Mouse (Mus musculus): ENCODE data around the gene Svop. TPM values are rescaled to one million over a fixed set of nuclear protein-coding genes. Genes with fewer than 3 reads are reported as not detected.

Svop gene
- total RNA-seq, 2 experiments from 2014 or later = not detected

DNA sequence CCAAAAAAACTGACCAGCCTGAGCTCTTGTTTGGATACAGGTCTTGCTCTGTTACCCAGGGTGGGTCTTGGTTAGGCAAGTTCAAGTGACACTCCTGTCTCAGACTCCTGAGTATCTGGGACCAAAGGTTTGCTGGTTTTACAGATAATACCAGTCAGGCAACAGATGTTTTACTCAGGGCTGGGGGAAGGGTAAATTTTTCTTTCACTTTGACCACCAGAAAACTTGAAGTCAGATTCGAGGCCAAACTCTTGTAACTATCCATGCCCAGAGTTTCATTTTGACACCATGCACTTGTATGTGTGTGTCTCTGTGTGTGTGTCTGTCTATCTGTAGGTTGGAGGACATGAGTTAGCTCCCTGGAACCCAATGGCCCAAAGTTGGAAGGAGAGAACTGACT is 110.9 kb downstream of the Svop start:
- DNase-seq = no peak
- intact Hi-C loops (cut with DNase I) = no loop called here

DNA sequence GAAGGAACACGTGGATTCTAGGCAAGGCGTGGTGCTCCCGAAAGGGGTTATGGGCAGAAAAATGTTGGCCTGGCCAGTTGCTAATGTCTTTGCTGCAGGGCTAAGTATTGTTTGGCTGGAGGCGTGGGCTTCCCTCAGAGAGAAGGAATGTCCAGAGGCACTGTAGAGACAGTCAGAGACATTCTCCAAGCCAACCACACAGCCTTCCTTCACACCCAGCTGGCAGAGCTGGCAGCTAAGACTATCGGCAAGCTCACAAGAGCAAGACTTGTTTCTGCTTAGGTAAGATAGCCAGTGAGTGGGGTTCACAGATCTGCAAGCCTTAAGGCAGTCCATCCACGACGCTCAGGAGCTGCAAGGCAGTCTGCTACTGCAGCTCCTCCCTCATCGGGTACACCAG is 114.1 kb downstream of the Svop start:
- DNase-seq = no peak
- intact Hi-C loops (cut with DNase I) = no loop called here

Other genes starting within 250 kb of the Svop start
- gene Coro1c, start 182.8 kb downstream of the Svop start, total RNA-seq (2021) = 10 to 100 TPM; 10.6 to 14.4 TPM
- gene Ssh1, start 97.7 kb downstream of the Svop start, total RNA-seq (2021) = 1 to 10 TPM; 5.1 to 7.5 TPM
- not detected for gene Dao, start 87.9 kb downstream of the Svop start, total RNA-seq (2021)
- gene Usp30, start 26.1 kb downstream of the Svop start, total RNA-seq (2021) = 1 to 10 TPM; 7.3 to 9.2 TPM
- gene Alkbh2, start 36.6 kb upstream of the Svop start, total RNA-seq (2021) = under 1 TPM; 0.59 to 0.69 TPM
- gene Ung, start 38.8 kb upstream of the Svop start, total RNA-seq (2021) = 10 to 100 TPM in 1 of 2 experiments, 1 to 10 TPM in 1; 9.7 to 13.2 TPM
- 100 to 1,000 TPM; 138 to 166 TPM for gene Acacb, start 55.0 kb upstream of the Svop start, total RNA-seq (2021)
- gene Foxn4, start 182.2 kb upstream of the Svop start, total RNA-seq (2021) = not detected
- gene Myo1h, start 197.6 kb upstream of the Svop start, total RNA-seq (2021) = under 1 TPM in 1 of 2 experiments, not detected in 1; 0.35 TPM

All from gastrocnemius, postnatal 36 days (tissue).